Mouse (Mus musculus): ENCODE results near the gene Fam71f1. TPM values are rescaled to one million over a fixed set of nuclear protein-coding genes. Genes with fewer than 3 reads are reported as not detected.

The Fam71f1 gene
- polyA plus RNA-seq, 1 experiment from 2014 or later, result 0.15 TPM

GRCm38 (mm10) chr6:29308846-29309605 lies 9.9 kb upstream of the Fam71f1 start:
- ATAC-seq (ENCODE audit: insufficient number of reproducible peaks, insufficient read depth, low FRiP score, low read depth), result no peak
- Histone ChIP-seq H3K4me3 (ENCODE audit: control insufficient read depth in 1 of 2, insufficient read depth in 1 of 2, low read depth in 1 of 2, low read length in 2 of 2) (no peak overlapping the region), H3K9ac (ENCODE audit: low read length) (no peak overlapping the region), H3K36me3 (ENCODE audit: control insufficient read depth, insufficient read depth, low read length) (no peaks in the 10 kb centered on the region), H3K4me2 (ENCODE audit: low read length) (no peak overlapping the region), H3K4me1 (ENCODE audit: control insufficient read depth in 2 of 2, insufficient read depth in 2 of 2, low read length in 2 of 2) (no peaks in the 10 kb centered on the region; a peak in 1 of 4 replicates), H3K9me3 (ENCODE audit: control insufficient read depth, low read length) (peaks cover 7% of the 10 kb centered on the region; the same call in 1 of the 2 replicates), H3K27ac (replicated peaks in 1 of 2; ENCODE audit: control insufficient read depth in 1 of 2, insufficient read depth in 1 of 2, low read depth in 2 of 2, low read length in 2 of 2) (no peak overlapping the region), H3K27me3 (ENCODE audit: control insufficient read depth, insufficient read depth, low read length) (no peaks in the 10 kb centered on the region)
- WGBS, result 85% methylated on average over 16 of the region's 16 CpGs

GRCm38 (mm10) chr6:29313690-29314202 lies 5.2 kb upstream of the Fam71f1 start:
- Histone ChIP-seq H3K36me3 (ENCODE audit: control insufficient read depth, insufficient read depth, low read length) (no peaks in the 10 kb centered on the region), H3K9me3 (ENCODE audit: control insufficient read depth, low read length) (0 out of 2 replicates have a peak, but pooled peaks cover 3% of the 10 kb centered on the region), H3K4me1 (ENCODE audit: control insufficient read depth in 2 of 2, insufficient read depth in 2 of 2, low read length in 2 of 2) (peaks cover 1% of the 10 kb centered on the region in 2 experiments; a peak in 2 of 4 replicates), H3K4me3 (ENCODE audit: control insufficient read depth in 1 of 2, insufficient read depth in 1 of 2, low read depth in 1 of 2, low read length in 2 of 2) (no peak overlapping the region), H3K27me3 (ENCODE audit: control insufficient read depth, insufficient read depth, low read length) (no peaks in the 10 kb centered on the region), H3K9ac (ENCODE audit: low read length) (no peak overlapping the region), H3K4me2 (ENCODE audit: low read length) (no peak overlapping the region), H3K27ac (replicated peaks in 1 of 2; ENCODE audit: control insufficient read depth in 1 of 2, insufficient read depth in 1 of 2, low read depth in 2 of 2, low read length in 2 of 2) (no peak overlapping the region)
- ATAC-seq (ENCODE audit: insufficient number of reproducible peaks, insufficient read depth, low FRiP score, low read depth), result no peak
- 60% methylated on average over 14 of the region's 14 CpGs for WGBS

- H3K9ac ChIP-seq (ENCODE audit: low read length), result no peak overlapping the region
- peaks cover 4 to 7% of the 10 kb centered on the region in 2 experiments; a peak in 2 of 4 replicates for H3K4me1 ChIP-seq (ENCODE audit: control insufficient read depth in 2 of 2, insufficient read depth in 2 of 2, low read length in 2 of 2)
- 66% methylated on average over 2 of the region's 2 CpGs for WGBS
- no peak overlapping the region for H3K27ac ChIP-seq (replicated peaks in 1 of 2; ENCODE audit: control insufficient read depth in 1 of 2, insufficient read depth in 1 of 2, low read depth in 2 of 2, low read length in 2 of 2)
- H3K4me3 ChIP-seq (ENCODE audit: control insufficient read depth in 1 of 2, insufficient read depth in 1 of 2, low read depth in 1 of 2, low read length in 2 of 2), result no peak overlapping the region
- no peak overlapping the region for H3K4me2 ChIP-seq (ENCODE audit: low read length)
- no peaks in the 10 kb centered on the region for H3K36me3 ChIP-seq (ENCODE audit: control insufficient read depth, insufficient read depth, low read length)
- H3K9me3 ChIP-seq (ENCODE audit: control insufficient read depth, low read length), result no peaks in the 10 kb centered on the region
- H3K27me3 ChIP-seq (ENCODE audit: control insufficient read depth, insufficient read depth, low read length), result no peaks in the 10 kb centered on the region
- no peak for ATAC-seq (ENCODE audit: insufficient number of reproducible peaks, insufficient read depth, low FRiP score, low read depth)
Observed at GRCm38 (mm10) chr6:29317286-29317685, 1.7 kb upstream of the Fam71f1 start.

GRCm38 (mm10) chr6:29317941-29318340 lies 999 bp upstream of the Fam71f1 start:
- no peak overlapping the region for H3K27ac ChIP-seq (replicated peaks in 1 of 2; ENCODE audit: control insufficient read depth in 1 of 2, insufficient read depth in 1 of 2, low read depth in 2 of 2, low read length in 2 of 2)
- WGBS, result 73% methylated on average over 3 of the region's 3 CpGs
- H3K9ac ChIP-seq (ENCODE audit: low read length), result no peak overlapping the region
- H3K4me3 ChIP-seq (ENCODE audit: control insufficient read depth in 1 of 2, insufficient read depth in 1 of 2, low read depth in 1 of 2, low read length in 2 of 2), result no peak overlapping the region
- no peak for ATAC-seq (ENCODE audit: insufficient number of reproducible peaks, insufficient read depth, low FRiP score, low read depth)
- no peak overlapping the region for H3K4me2 ChIP-seq (ENCODE audit: low read length)
- H3K36me3 ChIP-seq (ENCODE audit: control insufficient read depth, insufficient read depth, low read length), result no peaks in the 10 kb centered on the region
- H3K4me1 ChIP-seq (ENCODE audit: control insufficient read depth in 2 of 2, insufficient read depth in 2 of 2, low read length in 2 of 2), result peaks cover 4 to 7% of the 10 kb centered on the region in 2 experiments; a peak in 2 of 4 replicates
- no peaks in the 10 kb centered on the region for H3K9me3 ChIP-seq (ENCODE audit: control insufficient read depth, low read length)
- no peaks in the 10 kb centered on the region for H3K27me3 ChIP-seq (ENCODE audit: control insufficient read depth, insufficient read depth, low read length)

- Histone ChIP-seq H3K27ac (replicated peaks in 1 of 2; ENCODE audit: control insufficient read depth in 1 of 2, insufficient read depth in 1 of 2, low read depth in 2 of 2, low read length in 2 of 2) (no peak overlapping the region), H3K4me1 (ENCODE audit: control insufficient read depth in 2 of 2, insufficient read depth in 2 of 2, low read length in 2 of 2) (peaks cover 4 to 7% of the 10 kb centered on the region in 2 experiments; a peak in 2 of 4 replicates), H3K9me3 (ENCODE audit: control insufficient read depth, low read length) (no peaks in the 10 kb centered on the region), H3K27me3 (ENCODE audit: control insufficient read depth, insufficient read depth, low read length) (no peaks in the 10 kb centered on the region), H3K36me3 (ENCODE audit: control insufficient read depth, insufficient read depth, low read length) (no peaks in the 10 kb centered on the region), H3K4me3 (ENCODE audit: control insufficient read depth in 1 of 2, insufficient read depth in 1 of 2, low read depth in 1 of 2, low read length in 2 of 2) (no peak overlapping the region), H3K4me2 (ENCODE audit: low read length) (no peak overlapping the region), H3K9ac (ENCODE audit: low read length) (no peak overlapping the region)
- WGBS, result 77% methylated on average over 6 of the region's 6 CpGs
- no peak for ATAC-seq (ENCODE audit: insufficient number of reproducible peaks, insufficient read depth, low FRiP score, low read depth)
Observed at GRCm38 (mm10) chr6:29321586-29321985, 2.6 kb downstream of the Fam71f1 start.

DNA sequence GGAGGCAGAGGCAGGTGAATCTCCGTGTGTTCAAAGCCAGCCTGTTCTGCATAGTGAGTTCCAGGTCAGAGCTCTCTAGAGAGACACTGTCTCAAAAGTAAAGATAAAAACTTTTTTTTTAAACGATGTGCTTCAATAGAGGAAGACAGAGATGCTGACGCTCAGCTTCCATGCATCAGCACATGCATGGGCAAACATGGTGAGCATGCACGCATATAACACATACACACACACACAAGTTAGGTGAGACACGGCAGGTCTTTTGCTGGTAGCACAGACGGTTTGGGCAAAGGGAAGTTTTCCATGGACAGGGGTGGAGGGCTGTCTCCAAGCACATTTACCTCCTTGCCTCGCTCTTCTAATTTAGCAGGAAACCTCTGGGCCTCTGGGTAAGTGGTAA lies 3.2 kb downstream of the Fam71f1 start:
- Histone ChIP-seq H3K9ac (ENCODE audit: low read length) (no peak overlapping the region), H3K9me3 (ENCODE audit: control insufficient read depth, low read length) (no peaks in the 10 kb centered on the region), H3K36me3 (ENCODE audit: control insufficient read depth, insufficient read depth, low read length) (no peaks in the 10 kb centered on the region), H3K4me2 (ENCODE audit: low read length) (no peak overlapping the region), H3K27ac (replicated peaks in 1 of 2; ENCODE audit: control insufficient read depth in 1 of 2, insufficient read depth in 1 of 2, low read depth in 2 of 2, low read length in 2 of 2) (no peak overlapping the region), H3K4me1 (ENCODE audit: control insufficient read depth in 2 of 2, insufficient read depth in 2 of 2, low read length in 2 of 2) (peaks cover 4 to 7% of the 10 kb centered on the region in 2 experiments; a peak in 2 of 4 replicates), H3K4me3 (ENCODE audit: control insufficient read depth in 1 of 2, insufficient read depth in 1 of 2, low read depth in 1 of 2, low read length in 2 of 2) (no peak overlapping the region), H3K27me3 (ENCODE audit: control insufficient read depth, insufficient read depth, low read length) (no peaks in the 10 kb centered on the region)
- ATAC-seq (ENCODE audit: insufficient number of reproducible peaks, insufficient read depth, low FRiP score, low read depth), result no peak
- 86% methylated on average over 7 of the region's 7 CpGs for WGBS

DNA sequence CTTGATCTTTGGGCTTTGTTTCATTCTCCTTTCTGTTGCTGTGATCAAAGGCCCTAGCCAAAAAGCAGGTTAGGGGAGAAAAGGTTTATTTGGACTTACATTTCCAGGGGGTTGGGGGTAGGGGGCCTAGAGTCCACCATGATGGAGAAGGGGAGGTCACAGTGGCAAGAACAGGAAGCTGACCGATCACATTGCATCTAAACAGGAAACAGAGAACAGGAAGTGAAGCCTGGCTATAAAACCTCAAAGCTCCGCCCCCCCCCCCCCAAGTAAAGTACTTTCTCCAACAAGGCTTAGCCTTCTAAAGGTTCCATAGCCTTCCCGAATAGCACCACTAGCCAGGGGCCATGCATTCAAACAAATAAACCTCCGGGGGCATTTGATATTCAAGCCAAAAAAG lies 3.8 kb downstream of the Fam71f1 start:
- Histone ChIP-seq H3K9me3 (ENCODE audit: control insufficient read depth, low read length) (no peaks in the 10 kb centered on the region), H3K27ac (replicated peaks in 1 of 2; ENCODE audit: control insufficient read depth in 1 of 2, insufficient read depth in 1 of 2, low read depth in 2 of 2, low read length in 2 of 2) (no peak overlapping the region), H3K9ac (ENCODE audit: low read length) (no peak overlapping the region), H3K36me3 (ENCODE audit: control insufficient read depth, insufficient read depth, low read length) (no peaks in the 10 kb centered on the region), H3K4me3 (ENCODE audit: control insufficient read depth in 1 of 2, insufficient read depth in 1 of 2, low read depth in 1 of 2, low read length in 2 of 2) (no peak overlapping the region), H3K27me3 (ENCODE audit: control insufficient read depth, insufficient read depth, low read length) (no peaks in the 10 kb centered on the region), H3K4me2 (ENCODE audit: low read length) (no peak overlapping the region), H3K4me1 (ENCODE audit: control insufficient read depth in 2 of 2, insufficient read depth in 2 of 2, low read length in 2 of 2) (peaks cover 4 to 7% of the 10 kb centered on the region in 2 experiments; a peak in 2 of 4 replicates)
- ATAC-seq (ENCODE audit: insufficient number of reproducible peaks, insufficient read depth, low FRiP score, low read depth), result no peak
- WGBS, result 78% methylated on average over 4 of the region's 4 CpGs
